Mouse (Mus musculus): ENCODE data around the gene Slc41a2.

DNA sequence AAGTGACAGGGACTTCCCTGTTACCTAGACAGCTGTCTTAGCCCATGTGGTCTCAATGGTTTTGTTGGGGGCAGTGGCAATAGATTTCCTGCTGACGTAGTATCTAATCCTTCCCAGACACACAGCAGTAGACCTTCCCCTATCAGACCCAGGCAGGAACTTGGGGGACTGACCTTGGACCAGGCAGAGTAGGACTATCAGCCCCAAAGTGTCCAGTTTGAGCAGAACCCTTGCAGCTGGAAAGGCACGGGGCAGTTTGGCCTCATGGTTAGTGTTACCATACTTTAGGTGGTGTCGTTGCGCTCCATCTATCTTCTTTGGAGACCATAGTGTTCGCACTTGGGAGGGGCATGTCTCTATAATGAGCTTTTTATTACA lies 8.7 kb upstream of the Slc41a2 start:
- TF ChIP-seq CTCF (conservative IDR thresholded peaks at IDR 0.05 in 1 of 2, IDR thresholded peaks at IDR 0.05 in 1 of 2; ENCODE audit: low read depth in 2 of 2, low read length in 2 of 2) (no peak), ELF1 (IDR thresholded peaks at IDR 0.05; ENCODE audit: low read depth, low read length) (no peak), RCOR1 (conservative IDR thresholded peaks at IDR 0.05; ENCODE audit: low read depth, low read length) (no peak), POLR2A (IDR thresholded peaks at IDR 0.05; ENCODE audit: low read depth, low read length) (no peak), ETS1 (conservative IDR thresholded peaks at IDR 0.05; ENCODE audit: low read depth, low read length) (no peak), MAX (IDR thresholded peaks at IDR 0.05; ENCODE audit: low read length) (no peak), GABPA (IDR thresholded peaks at IDR 0.05; ENCODE audit: insufficient replicate concordance, low read depth, low read length) (no peak), NELFE (IDR thresholded peaks at IDR 0.05; ENCODE audit: low read depth, low read length) (no peak), TCF12 (IDR thresholded peaks at IDR 0.05; ENCODE audit: low read depth, low read length) (no peak), CHD1 (IDR thresholded peaks at IDR 0.05; ENCODE audit: low read depth, low read length) (no peak), ZC3H11A (IDR thresholded peaks at IDR 0.05; ENCODE audit: low read depth, low read length) (no peak), ZMIZ1 (IDR thresholded peaks at IDR 0.05; ENCODE audit: low read depth, low read length) (no peak)

Data from CH12.LX (cell line).